Mouse (Mus musculus): ENCODE measurements around the gene Csrp2. TPM values are rescaled to one million over a fixed set of nuclear protein-coding genes. Genes with fewer than 3 reads are reported as not detected.
A peak's percentile ranks its signal among the peaks of the same experiment; 100 is the strongest.

Csrp2 gene
- polyA plus RNA-seq, 1 experiment from 2014 or later, result 432 TPM

DNA sequence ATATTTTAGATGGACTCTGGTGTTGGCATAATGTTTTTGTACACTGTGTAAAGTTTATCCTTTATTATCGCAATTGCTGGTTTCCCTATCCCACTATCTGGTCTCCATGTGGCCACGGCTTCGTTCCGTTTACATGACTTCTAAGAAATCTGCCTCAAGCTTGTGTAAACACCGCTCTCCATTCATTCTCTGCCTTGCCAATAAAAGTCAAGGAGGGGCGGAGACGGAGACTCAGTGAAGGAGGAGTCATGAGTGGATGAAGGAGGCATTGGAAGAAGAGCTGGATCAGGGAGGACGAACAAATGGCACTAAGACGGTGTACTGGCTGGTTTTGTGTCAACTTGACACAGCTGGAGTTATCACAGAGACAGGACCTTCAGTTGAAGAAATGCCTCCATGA is 52.4 kb downstream of the Csrp2 start:
- ATAC-seq (replicated peaks; ENCODE audit: extremely low read depth, insufficient read depth, low FRiP score), result no peak
- Histone ChIP-seq H3K9me3 (replicated peaks; ENCODE audit: control insufficient read depth, low read length) (no peaks in the 10 kb centered on the region), H3K4me1 (ENCODE audit: control insufficient read depth, insufficient read depth, low read length) (no peaks in the 10 kb centered on the region), H3K27me3 (ENCODE audit: control insufficient read depth, insufficient read depth, low read length) (no peaks in the 10 kb centered on the region), H3K27ac (ENCODE audit: low read length) (no peak overlapping the region), H3K4me3 (ENCODE audit: low read length) (no peak overlapping the region), H3K4me2 (ENCODE audit: low read depth, low read length) (no peak overlapping the region), H3K9ac (ENCODE audit: low read length) (no peak overlapping the region), H3K36me3 (ENCODE audit: control insufficient read depth, insufficient read depth) (peaks cover 13% of the 10 kb centered on the region; the same call in 1 of the 2 replicates)
- WGBS, result 73% methylated on average over 9 of the region's 9 CpGs

- Histone ChIP-seq H3K27ac (ENCODE audit: low read length) (no peak overlapping the region), H3K27me3 (ENCODE audit: control insufficient read depth, insufficient read depth, low read length) (no peaks in the 10 kb centered on the region), H3K4me3 (ENCODE audit: low read length) (no peak overlapping the region), H3K4me2 (ENCODE audit: low read depth, low read length) (no peak overlapping the region), H3K9me3 (replicated peaks; ENCODE audit: control insufficient read depth, low read length) (no peaks in the 10 kb centered on the region), H3K36me3 (ENCODE audit: control insufficient read depth, insufficient read depth) (peaks cover 13% of the 10 kb centered on the region; the same call in 1 of the 2 replicates), H3K9ac (ENCODE audit: low read length) (no peak overlapping the region), H3K4me1 (ENCODE audit: control insufficient read depth, insufficient read depth, low read length) (no peaks in the 10 kb centered on the region)
- ATAC-seq (replicated peaks; ENCODE audit: extremely low read depth, insufficient read depth, low FRiP score), result no peak
- 43% methylated on average over 3 of the region's 3 CpGs for WGBS
These were observed 54.9 kb downstream of the Csrp2 start for GRCm38 (mm10) chr10:110974463-110974862.

DNA sequence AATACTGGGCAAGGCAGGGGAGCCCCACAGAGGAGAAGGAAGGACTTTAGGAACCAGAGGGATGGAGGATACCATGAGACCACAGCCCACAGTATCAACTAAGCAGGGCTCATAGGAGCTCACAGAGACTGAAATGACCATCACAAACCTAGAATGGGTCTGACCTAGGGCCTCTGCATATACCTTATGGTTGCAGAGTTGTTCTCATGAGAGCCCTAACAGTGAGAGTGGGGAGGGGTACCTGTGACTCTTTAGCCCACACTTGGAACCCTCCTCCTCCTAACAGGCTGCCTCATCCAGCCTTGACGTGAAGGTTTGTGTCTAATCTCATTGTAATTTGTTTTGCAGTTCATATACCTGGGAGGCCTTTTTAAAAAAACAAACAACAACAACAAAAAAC is 55.3 kb downstream of the Csrp2 start:
- Histone ChIP-seq H3K9me3 (replicated peaks; ENCODE audit: control insufficient read depth, low read length) (no peaks in the 10 kb centered on the region), H3K4me3 (ENCODE audit: low read length) (no peak overlapping the region), H3K27me3 (ENCODE audit: control insufficient read depth, insufficient read depth, low read length) (no peaks in the 10 kb centered on the region), H3K27ac (ENCODE audit: low read length) (no peak overlapping the region), H3K4me2 (ENCODE audit: low read depth, low read length) (no peak overlapping the region), H3K36me3 (ENCODE audit: control insufficient read depth, insufficient read depth) (peaks cover 12% of the 10 kb centered on the region; the same call in 1 of the 2 replicates), H3K4me1 (ENCODE audit: control insufficient read depth, insufficient read depth, low read length) (no peaks in the 10 kb centered on the region), H3K9ac (ENCODE audit: low read length) (no peak overlapping the region)
- WGBS, result 80% methylated on average over 1 of the region's 1 CpGs
- ATAC-seq (replicated peaks; ENCODE audit: extremely low read depth, insufficient read depth, low FRiP score), result no peak

DNA sequence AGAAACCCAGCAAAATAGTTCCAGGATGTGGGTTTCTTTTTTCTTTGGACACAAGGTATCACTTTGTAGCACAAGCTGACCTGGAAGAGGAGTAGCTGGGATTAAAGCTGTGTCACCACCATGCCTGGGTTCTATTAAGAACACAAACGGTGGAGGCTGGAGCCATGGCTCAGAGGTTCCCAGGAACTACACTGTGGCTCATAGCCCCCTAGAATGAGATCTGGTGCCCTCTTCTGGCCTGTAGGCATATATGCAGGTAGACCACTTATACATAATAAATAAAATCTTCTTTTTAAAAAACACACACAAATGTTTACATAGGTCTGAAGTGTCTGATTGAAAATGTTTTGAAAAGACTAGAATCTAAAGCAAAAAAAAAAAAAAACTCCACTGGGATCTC is 56.5 kb downstream of the Csrp2 start:
- no peaks in the 10 kb centered on the region for H3K4me1 ChIP-seq (ENCODE audit: control insufficient read depth, insufficient read depth, low read length)
- H3K27ac ChIP-seq (ENCODE audit: low read length), result no peak overlapping the region
- ATAC-seq (replicated peaks; ENCODE audit: extremely low read depth, insufficient read depth, low FRiP score), result no peak
- peaks cover 12% of the 10 kb centered on the region for H3K36me3 ChIP-seq (ENCODE audit: control insufficient read depth, insufficient read depth)
- no peak overlapping the region for H3K9ac ChIP-seq (ENCODE audit: low read length)
- no peaks in the 10 kb centered on the region for H3K27me3 ChIP-seq (ENCODE audit: control insufficient read depth, insufficient read depth, low read length)
- H3K4me3 ChIP-seq (ENCODE audit: low read length), result no peak overlapping the region
- no peak overlapping the region for H3K4me2 ChIP-seq (ENCODE audit: low read depth, low read length)
- WGBS, result 0% methylated on average over 1 of the region's 1 CpGs
- H3K9me3 ChIP-seq (replicated peaks; ENCODE audit: control insufficient read depth, low read length), result no peaks in the 10 kb centered on the region

- WGBS, result 61% methylated on average over 2 of the region's 2 CpGs
- peaks cover 11% of the 10 kb centered on the region for H3K36me3 ChIP-seq (ENCODE audit: control insufficient read depth, insufficient read depth)
These were observed 57.8 kb downstream of the Csrp2 start for GRCm38 (mm10) chr10:110977379-110977778.

GRCm38 (mm10) chr10:110979431-110979830 is 59.8 kb downstream of the Csrp2 start:
- H3K9me3 ChIP-seq (replicated peaks; ENCODE audit: control insufficient read depth, low read length), result no peaks in the 10 kb centered on the region
- no peak overlapping the region for H3K9ac ChIP-seq (ENCODE audit: low read length)
- 0 out of 2 replicates have a peak, but pooled peaks cover 2% of the 10 kb centered on the region for H3K4me1 ChIP-seq (ENCODE audit: control insufficient read depth, insufficient read depth, low read length)
- no peak overlapping the region for H3K4me3 ChIP-seq (ENCODE audit: low read length)
- no peak overlapping the region for H3K27ac ChIP-seq (ENCODE audit: low read length)
- no peaks in the 10 kb centered on the region for H3K27me3 ChIP-seq (ENCODE audit: control insufficient read depth, insufficient read depth, low read length)
- no peak overlapping the region for H3K4me2 ChIP-seq (ENCODE audit: low read depth, low read length)
- 52% methylated on average over 2 of the region's 2 CpGs for WGBS
- no peak for ATAC-seq (replicated peaks; ENCODE audit: extremely low read depth, insufficient read depth, low FRiP score)
- H3K36me3 ChIP-seq (ENCODE audit: control insufficient read depth, insufficient read depth), result peaks cover 6% of the 10 kb centered on the region

More at GRCm38 (mm10) chr10:110977379-110977778, 57.8 kb downstream of the Csrp2 start:
- Histone ChIP-seq H3K9ac (ENCODE audit: low read length) (no peak overlapping the region), H3K4me1 (ENCODE audit: control insufficient read depth, insufficient read depth, low read length) (no peaks in the 10 kb centered on the region), H3K9me3 (replicated peaks; ENCODE audit: control insufficient read depth, low read length) (no peaks in the 10 kb centered on the region), H3K27me3 (ENCODE audit: control insufficient read depth, insufficient read depth, low read length) (no peaks in the 10 kb centered on the region), H3K4me2 (ENCODE audit: low read depth, low read length) (no peak overlapping the region), H3K27ac (ENCODE audit: low read length) (no peak overlapping the region), H3K4me3 (ENCODE audit: low read length) (no peak overlapping the region)
- ATAC-seq (replicated peaks; ENCODE audit: extremely low read depth, insufficient read depth, low FRiP score), result no peak

GRCm38 (mm10) chr10:110980441-110980840 is 60.9 kb downstream of the Csrp2 start:
- no peak for ATAC-seq (replicated peaks; ENCODE audit: extremely low read depth, insufficient read depth, low FRiP score)

DNA sequence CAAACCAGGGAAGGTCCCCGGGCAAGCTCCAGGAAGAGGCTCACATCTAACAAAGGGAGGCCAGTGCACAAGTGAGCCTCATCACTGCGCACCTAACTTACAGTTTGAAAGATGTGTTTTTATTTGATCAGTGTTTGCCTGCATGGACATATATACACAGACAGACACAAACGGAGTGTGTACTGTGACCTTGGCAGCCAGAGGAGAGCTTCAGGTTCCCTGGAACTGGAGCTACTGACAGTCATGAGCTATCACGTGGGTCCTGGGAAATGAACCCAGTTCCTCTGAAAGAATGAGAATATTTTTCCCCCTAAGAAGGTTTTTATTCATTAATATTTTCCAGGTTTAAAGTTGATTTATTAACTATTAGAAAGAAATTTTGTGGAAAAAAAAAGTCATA is 63.2 kb downstream of the Csrp2 start:
- no peak for ATAC-seq (replicated peaks; ENCODE audit: extremely low read depth, insufficient read depth, low FRiP score)
- no peak overlapping the region for H3K27ac ChIP-seq (ENCODE audit: low read length)
- H3K4me1 ChIP-seq (ENCODE audit: control insufficient read depth, insufficient read depth, low read length), result peaks cover 5% of the 10 kb centered on the region
- peaks cover 6% of the 10 kb centered on the region for H3K36me3 ChIP-seq (ENCODE audit: control insufficient read depth, insufficient read depth)
- H3K9ac ChIP-seq (ENCODE audit: low read length), result no peak overlapping the region
- H3K27me3 ChIP-seq (ENCODE audit: control insufficient read depth, insufficient read depth, low read length), result no peaks in the 10 kb centered on the region
- no peaks in the 10 kb centered on the region for H3K9me3 ChIP-seq (replicated peaks; ENCODE audit: control insufficient read depth, low read length)
- WGBS, result 80% methylated on average over 4 of the region's 4 CpGs
- H3K4me2 ChIP-seq (ENCODE audit: low read depth, low read length), result no peak overlapping the region
- H3K4me3 ChIP-seq (ENCODE audit: low read length), result no peak overlapping the region

More at GRCm38 (mm10) chr10:110980441-110980840, 60.9 kb downstream of the Csrp2 start:
- no peak overlapping the region for H3K4me3 ChIP-seq (ENCODE audit: low read length)
- no peaks in the 10 kb centered on the region for H3K9me3 ChIP-seq (replicated peaks; ENCODE audit: control insufficient read depth, low read length)
- H3K9ac ChIP-seq (ENCODE audit: low read length), result no peak overlapping the region
- H3K36me3 ChIP-seq (ENCODE audit: control insufficient read depth, insufficient read depth), result peaks cover 6% of the 10 kb centered on the region
- no peak overlapping the region for H3K27ac ChIP-seq (ENCODE audit: low read length)
- no peak overlapping the region for H3K4me2 ChIP-seq (ENCODE audit: low read depth, low read length)
- no peaks in the 10 kb centered on the region for H3K27me3 ChIP-seq (ENCODE audit: control insufficient read depth, insufficient read depth, low read length)
- WGBS, result 88% methylated on average over 6 of the region's 6 CpGs
- 0 out of 2 replicates have a peak, but pooled peaks cover 2% of the 10 kb centered on the region for H3K4me1 ChIP-seq (ENCODE audit: control insufficient read depth, insufficient read depth, low read length)

DNA sequence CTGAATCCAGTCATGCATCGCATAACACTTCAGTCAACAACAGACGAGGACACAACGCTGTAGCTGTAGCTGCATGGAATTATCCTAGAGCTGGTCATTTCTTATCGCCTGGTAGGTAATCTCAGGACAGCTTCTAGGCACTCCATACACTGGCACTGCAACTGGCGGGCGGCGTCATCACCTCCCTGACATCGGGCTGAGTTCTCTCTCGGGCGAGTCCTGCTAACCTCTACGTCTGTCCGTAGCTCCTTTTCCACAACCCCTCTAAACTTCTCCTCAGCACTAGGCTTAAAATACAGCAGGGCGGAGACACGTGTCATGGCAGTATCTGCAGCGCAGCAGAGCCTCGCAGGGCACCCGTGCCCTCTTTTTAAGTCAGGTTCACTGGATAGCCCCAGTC is 67.1 kb downstream of the Csrp2 start:
- H3K27me3 ChIP-seq (ENCODE audit: control insufficient read depth, insufficient read depth, low read length), result no peaks in the 10 kb centered on the region
- H3K27ac ChIP-seq (ENCODE audit: low read length), result peak overlapping the region; percentile 33
- peaks cover 13% of the 10 kb centered on the region for H3K4me1 ChIP-seq (ENCODE audit: control insufficient read depth, insufficient read depth, low read length)
- no peaks in the 10 kb centered on the region for H3K9me3 ChIP-seq (replicated peaks; ENCODE audit: control insufficient read depth, low read length)
- H3K4me2 ChIP-seq (ENCODE audit: low read depth, low read length), result peak overlapping the region; percentile 46
- no peak overlapping the region for H3K9ac ChIP-seq (ENCODE audit: low read length)
- WGBS, result 42% methylated on average over 17 of the region's 17 CpGs
- peak; percentile 77 for ATAC-seq (replicated peaks; ENCODE audit: extremely low read depth, insufficient read depth, low FRiP score)
- H3K36me3 ChIP-seq (ENCODE audit: control insufficient read depth, insufficient read depth), result peaks cover 4% of the 10 kb centered on the region; the same call in 1 of the 2 replicates
- no peak overlapping the region for H3K4me3 ChIP-seq (ENCODE audit: low read length)

Data from heart, embryonic 16.5 days (tissue).